Mouse (Mus musculus) forebrain, embryonic 10.5 days (tissue): Measurements from ENCODE around the gene Spin1. TPM values are rescaled to one million over a fixed set of nuclear protein-coding genes. Genes with fewer than 3 reads are reported as not detected.

ENCODE experiments used
- DNase-seq: peaks from one replicate; pipeline ENCODE4 v3.0.0-alpha.2; 2017; ENCODE audit warnings: low spot score; ENCODE audit errors: extremely low spot score
- H3K27ac ChIP-seq: fragments of 300-500 bp; sonication (generic); 2 replicates; pipeline ENCODE4 v1.5.1; 2016; ENCODE audit warnings: mild to moderate bottlenecking
- H3K27me3 ChIP-seq: fragments of 300-500 bp; sonication (generic); 2 replicates; pipeline ENCODE4 v1.6.1; 2016; ENCODE audit warnings: mild to moderate bottlenecking; ENCODE audit not compliant: poor library complexity, severe bottlenecking
- H3K36me3 ChIP-seq: fragments of 300-500 bp; sonication (generic); replicated peaks from 2 replicates; pipeline ENCODE4 v1.6.1; 2016; ENCODE audit warnings: mild to moderate bottlenecking, moderate library complexity
- H3K4me1 ChIP-seq: fragments of 300-500 bp; sonication (generic); 2 replicates; pipeline ENCODE4 v1.6.1; 2016
- H3K4me3 ChIP-seq: fragments of 300-500 bp; sonication (generic); 2 replicates; pipeline ENCODE4 v1.5.1; 2016; ENCODE audit warnings: mild to moderate bottlenecking, moderate library complexity
- H3K9me3 ChIP-seq: fragments of 300-500 bp; sonication (generic); 2 replicates; pipeline ENCODE4 v1.6.1; 2016; ENCODE audit warnings: mild to moderate bottlenecking, moderate library complexity
- WGBS: fragments of 180-500 bp; shearing (Covaris S2); methylation state at CpG from one replicate; pipeline ENCODE4 v1.1.7; 2016; 5-methylcytosine and 5-hydroxymethylcytosine counted together
- polyA plus RNA-seq: library from polyadenylated mRNA; unstranded; fragments of >200 nt; fragmentation: Nextera tagmentation; extraction: Ambion mirVana; gene quantifications from 2 replicates; pipeline ENCODE4 v1.2.1, GENCODE M21; 2016

Gene Spin1
- polyA plus RNA-seq, 1 experiment from 2014 or later = 81.7 TPM

DNA sequence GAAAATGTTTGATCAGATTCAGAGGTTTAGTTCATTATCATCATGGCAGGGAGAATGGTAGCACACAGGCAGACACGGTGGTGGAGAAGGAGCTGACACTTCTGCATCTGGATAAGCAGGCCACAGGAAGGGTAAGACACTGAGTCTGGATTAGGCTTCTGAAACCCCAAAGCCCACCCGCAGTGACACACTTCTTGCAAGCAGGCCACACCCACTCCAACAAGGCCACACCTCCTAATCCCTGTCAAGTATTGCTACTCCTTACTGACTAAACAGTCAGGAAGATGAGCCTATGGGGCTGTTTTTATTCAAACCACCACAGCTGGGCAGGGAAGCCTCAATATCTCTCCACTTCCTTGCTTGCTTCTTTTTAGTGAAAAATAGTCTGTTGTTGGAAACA is 19.9 kb upstream of the Spin1 start:
- no peak overlapping the region for H3K4me3 ChIP-seq
- no peaks in the 10 kb centered on the region for H3K27me3 ChIP-seq
- H3K9me3 ChIP-seq = no peaks in the 10 kb centered on the region
- H3K27ac ChIP-seq = no peak overlapping the region
- DNase-seq = no peak
- H3K36me3 ChIP-seq = no peaks in the 10 kb centered on the region
- no peaks in the 10 kb centered on the region for H3K4me1 ChIP-seq
- WGBS = 85% methylated on average over 2 of the region's 2 CpGs

DNA sequence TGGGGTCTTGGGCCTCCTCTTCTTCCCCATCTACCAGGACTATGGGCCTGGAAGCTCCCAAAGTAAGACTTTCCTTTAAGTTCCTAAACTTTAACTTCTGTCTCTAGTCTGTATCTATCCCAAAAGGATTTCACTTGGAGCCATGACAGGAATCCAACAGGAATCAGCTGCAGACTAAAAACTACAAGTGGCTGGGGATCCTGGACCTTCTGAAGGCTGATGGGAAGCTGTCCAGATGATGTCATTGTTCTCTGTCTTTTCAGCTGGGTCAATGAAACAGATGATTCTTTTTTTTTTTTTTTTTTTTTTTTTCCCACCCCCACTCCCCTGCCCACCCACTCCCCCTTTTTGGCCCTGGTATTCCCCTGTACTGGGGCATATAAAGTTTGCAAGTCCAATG is 16.4 kb upstream of the Spin1 start:
- Histone ChIP-seq H3K36me3 (no peaks in the 10 kb centered on the region), H3K4me3 (no peak overlapping the region), H3K27ac (no peak overlapping the region), H3K4me1 (no peaks in the 10 kb centered on the region), H3K9me3 (no peaks in the 10 kb centered on the region), H3K27me3 (no peaks in the 10 kb centered on the region)
- no peak for DNase-seq

- Histone ChIP-seq H3K36me3 (no peaks in the 10 kb centered on the region), H3K27me3 (no peaks in the 10 kb centered on the region), H3K27ac (no peak overlapping the region), H3K4me1 (no peaks in the 10 kb centered on the region), H3K4me3 (no peak overlapping the region), H3K9me3 (no peaks in the 10 kb centered on the region)
- WGBS = 91% methylated on average over 11 of the region's 11 CpGs
- no peak for DNase-seq
These were observed 14.7 kb upstream of the Spin1 start for GRCm38 (mm10) chr13:51085941-51086340.

- no peaks in the 10 kb centered on the region for H3K27me3 ChIP-seq
- no peaks in the 10 kb centered on the region for H3K4me1 ChIP-seq
- no peaks in the 10 kb centered on the region for H3K36me3 ChIP-seq
- H3K9me3 ChIP-seq = no peaks in the 10 kb centered on the region
- 85% methylated on average over 4 of the region's 4 CpGs for WGBS
- no peak overlapping the region for H3K4me3 ChIP-seq
- H3K27ac ChIP-seq = no peak overlapping the region
- DNase-seq = no peak
These were observed 13.4 kb upstream of the Spin1 start for GRCm38 (mm10) chr13:51087253-51087652.

DNA sequence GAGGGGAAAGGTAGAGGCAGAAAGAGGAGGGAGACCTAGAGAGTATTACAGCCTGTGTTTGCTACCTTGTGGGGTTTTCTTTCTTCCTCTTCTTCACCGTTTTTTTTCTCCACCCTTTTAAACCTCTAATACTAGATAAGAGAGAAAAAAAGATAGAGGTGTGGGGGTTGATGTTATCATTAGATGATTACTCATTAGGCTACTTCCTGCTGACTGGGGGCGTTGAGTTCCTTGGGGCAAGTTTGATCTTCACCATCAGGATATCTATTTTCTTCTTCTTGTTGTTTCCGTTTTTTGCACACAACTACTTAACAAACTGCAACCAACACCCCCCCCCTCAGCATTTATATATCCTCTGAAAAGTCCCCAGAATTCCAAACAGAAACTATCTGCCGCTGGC is 12.5 kb upstream of the Spin1 start:
- Histone ChIP-seq H3K27me3 (no peaks in the 10 kb centered on the region), H3K27ac (no peak overlapping the region), H3K9me3 (no peaks in the 10 kb centered on the region), H3K36me3 (no peaks in the 10 kb centered on the region), H3K4me3 (no peak overlapping the region), H3K4me1 (no peaks in the 10 kb centered on the region)
- 82% methylated on average over 4 of the region's 4 CpGs for WGBS
- DNase-seq = no peak

GRCm38 (mm10) chr13:51089058-51089457 is 11.6 kb upstream of the Spin1 start:
- no peak for DNase-seq
- no peak overlapping the region for H3K4me3 ChIP-seq
- H3K36me3 ChIP-seq = no peaks in the 10 kb centered on the region
- H3K9me3 ChIP-seq = no peaks in the 10 kb centered on the region
- H3K27me3 ChIP-seq = no peaks in the 10 kb centered on the region
- H3K27ac ChIP-seq = no peak overlapping the region
- H3K4me1 ChIP-seq = no peaks in the 10 kb centered on the region
- WGBS = 85% methylated on average over 4 of the region's 4 CpGs

DNA sequence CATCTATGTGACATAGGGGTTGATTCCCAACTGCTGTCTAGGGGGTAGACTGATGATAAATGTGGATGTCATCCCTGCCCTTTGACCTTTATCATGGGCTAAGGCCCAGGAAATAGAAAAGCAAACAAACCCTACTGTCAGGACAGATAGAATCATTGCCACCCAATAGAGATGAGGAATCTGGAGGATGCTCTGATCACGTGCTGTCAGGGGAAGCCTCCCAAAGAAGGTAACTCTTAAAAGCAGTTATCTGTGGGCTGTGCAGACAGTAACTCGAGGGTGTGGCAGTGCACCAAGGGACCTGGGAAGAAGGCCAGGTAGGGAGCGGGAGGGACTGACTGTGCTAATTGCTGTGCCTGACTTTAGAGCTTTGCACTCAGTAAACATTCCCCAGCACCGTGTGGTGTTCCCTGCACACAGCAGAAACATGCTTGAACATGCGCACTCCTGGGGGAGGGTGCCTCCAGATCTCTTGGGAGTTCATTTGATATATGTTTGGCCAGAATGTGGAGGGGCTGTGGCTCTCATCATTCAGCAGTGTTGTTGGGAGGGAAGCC is 10.5 kb upstream of the Spin1 start:
- H3K4me1 ChIP-seq = 0 out of 2 replicates have a peak, but pooled peaks cover 4% of the 10 kb centered on the region
- H3K4me3 ChIP-seq = no peak overlapping the region
- H3K9me3 ChIP-seq = no peaks in the 10 kb centered on the region
- 82% methylated on average over 5 of the region's 5 CpGs for WGBS
- H3K27ac ChIP-seq = no peak overlapping the region
- no peaks in the 10 kb centered on the region for H3K36me3 ChIP-seq
- no peaks in the 10 kb centered on the region for H3K27me3 ChIP-seq
- DNase-seq = no peak

DNA sequence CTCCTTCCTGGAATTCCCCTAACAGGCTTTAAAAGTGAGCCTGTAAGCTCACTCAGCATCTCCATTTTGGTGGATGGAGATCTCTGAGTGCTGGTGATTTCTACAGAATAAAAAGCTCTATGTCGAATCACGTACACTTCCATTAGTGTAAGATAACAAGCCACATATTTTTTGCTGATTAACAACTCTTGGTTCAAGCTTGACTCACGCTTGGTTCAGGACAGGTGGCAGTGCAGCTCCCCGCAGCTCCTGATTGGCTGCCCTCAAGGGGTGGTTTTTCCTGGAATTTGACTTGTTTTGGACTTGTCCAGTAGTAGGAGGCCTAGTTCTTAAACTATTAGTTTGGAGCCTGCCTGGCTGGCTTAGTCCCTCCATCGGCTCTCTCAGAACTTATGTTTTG is 7.2 kb upstream of the Spin1 start:
- Histone ChIP-seq H3K27me3 (no peaks in the 10 kb centered on the region), H3K9me3 (no peaks in the 10 kb centered on the region), H3K36me3 (no peaks in the 10 kb centered on the region), H3K4me3 (no peak overlapping the region), H3K27ac (no peak overlapping the region), H3K4me1 (0 out of 2 replicates have a peak, but pooled peaks cover 4% of the 10 kb centered on the region)
- DNase-seq = no peak
- 91% methylated on average over 5 of the region's 5 CpGs for WGBS

GRCm38 (mm10) chr13:51094323-51095195 is 6.1 kb upstream of the Spin1 start:
- Histone ChIP-seq H3K9me3 (no peaks in the 10 kb centered on the region), H3K27ac (no peak overlapping the region), H3K4me1 (peaks cover 10% of the 10 kb centered on the region), H3K27me3 (0 out of 2 replicates have a peak, but pooled peaks cover 5% of the 10 kb centered on the region), H3K4me3 (no peak overlapping the region), H3K36me3 (no peaks in the 10 kb centered on the region)
- 76% methylated on average over 16 of the region's 16 CpGs for WGBS
- DNase-seq = no peak

DNA sequence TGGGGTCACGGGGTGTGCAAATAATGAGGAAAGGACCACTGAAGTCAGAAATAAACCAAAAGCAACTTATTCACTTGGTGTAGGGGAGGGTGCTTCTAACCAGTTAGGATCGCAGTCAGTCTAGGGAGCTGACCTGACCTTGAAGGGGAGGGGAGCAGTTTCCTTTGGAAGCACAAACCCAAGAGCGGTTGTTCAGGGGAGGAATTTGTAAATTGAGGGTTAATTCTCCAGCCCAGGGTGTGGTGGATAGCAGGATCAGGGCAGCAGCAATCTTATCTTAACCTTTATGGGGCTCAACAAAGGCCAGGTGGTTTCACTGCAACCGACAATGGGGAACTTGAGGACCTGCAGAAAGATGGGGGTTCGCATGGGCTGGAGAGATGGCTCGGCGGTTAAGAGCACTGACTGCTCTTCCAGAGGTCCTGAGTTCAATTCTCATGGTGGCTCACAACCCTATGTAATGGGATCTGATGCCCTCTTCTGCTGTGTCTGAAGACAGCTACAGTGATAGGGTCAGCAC is 5.4 kb upstream of the Spin1 start:
- no peaks in the 10 kb centered on the region for H3K36me3 ChIP-seq
- 0 out of 2 replicates have a peak, but pooled peaks cover 5% of the 10 kb centered on the region for H3K27me3 ChIP-seq
- no peaks in the 10 kb centered on the region for H3K9me3 ChIP-seq
- H3K4me3 ChIP-seq = no peak overlapping the region
- peaks cover 17% of the 10 kb centered on the region for H3K4me1 ChIP-seq
- DNase-seq = no peak
- 86% methylated on average over 7 of the region's 7 CpGs for WGBS
- H3K27ac ChIP-seq = no peak overlapping the region

DNA sequence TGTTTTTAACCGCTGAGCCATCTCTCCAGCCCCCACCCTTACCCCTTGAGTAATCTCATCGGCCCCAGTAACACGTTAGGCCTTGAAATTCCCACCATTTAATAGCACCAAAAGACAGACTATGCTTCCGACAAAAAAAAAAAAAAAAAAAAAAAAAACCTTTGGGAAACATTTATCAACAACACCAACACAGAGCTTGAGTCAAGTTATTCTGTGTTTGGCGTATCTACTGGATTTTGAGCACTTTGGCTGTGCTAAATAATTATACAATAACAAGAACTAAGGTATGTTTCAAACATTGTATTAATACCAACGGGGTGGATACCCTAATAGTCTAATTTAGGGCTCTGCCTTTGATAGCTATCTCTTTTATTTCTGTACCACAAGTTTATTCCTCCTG is 4.0 kb upstream of the Spin1 start:
- Histone ChIP-seq H3K4me1 (peaks cover 17% of the 10 kb centered on the region), H3K9me3 (no peaks in the 10 kb centered on the region), H3K27ac (no peak overlapping the region), H3K4me3 (no peak overlapping the region), H3K36me3 (no peaks in the 10 kb centered on the region), H3K27me3 (0 out of 2 replicates have a peak, but pooled peaks cover 5% of the 10 kb centered on the region)
- DNase-seq = no peak
- 96% methylated on average over 6 of the region's 6 CpGs for WGBS

DNA sequence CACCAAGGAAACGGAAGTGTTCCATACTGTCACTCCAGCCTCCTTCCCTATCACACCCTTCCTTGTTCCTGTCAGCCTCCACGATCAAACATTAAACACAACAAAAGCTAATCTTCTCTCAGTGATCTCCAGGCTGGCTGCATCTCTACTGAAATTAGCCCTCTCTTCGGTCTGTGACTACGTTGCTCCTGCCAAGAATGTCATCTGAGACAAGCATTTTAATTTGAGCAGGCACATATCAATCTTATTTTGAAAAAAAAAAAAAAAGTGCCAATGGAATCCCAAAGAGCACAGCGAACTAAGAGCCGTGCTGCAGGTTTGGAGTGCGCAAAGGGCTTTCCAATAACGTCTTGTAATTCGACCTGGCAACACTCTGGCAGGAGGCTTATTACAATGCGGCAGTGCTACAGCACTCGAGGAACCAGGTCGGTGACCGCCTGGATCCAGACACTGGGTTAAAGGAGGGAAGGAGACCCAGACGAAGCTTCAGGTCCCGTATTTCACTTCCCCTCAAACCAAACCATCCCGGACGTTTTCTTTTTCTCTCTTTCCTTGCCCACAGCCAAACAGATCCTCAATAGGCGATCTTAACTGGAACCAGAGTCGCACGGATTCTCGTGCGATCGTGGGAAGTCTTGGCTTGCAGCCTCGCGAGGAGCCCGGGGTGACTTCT is 984 bp upstream of the Spin1 start:
- H3K36me3 ChIP-seq = peaks cover 27% of the 10 kb centered on the region
- peaks cover 20% of the 10 kb centered on the region for H3K4me1 ChIP-seq
- WGBS = 9% methylated on average over 26 of the region's 26 CpGs
- peak overlapping the region; percentile 91 for H3K4me3 ChIP-seq
- peak; percentile 58 for DNase-seq
- H3K9me3 ChIP-seq = peaks cover 26% of the 10 kb centered on the region
- peak overlapping the region; percentile 100 for H3K27ac ChIP-seq
- 0 out of 2 replicates have a peak, but pooled peaks cover 5% of the 10 kb centered on the region for H3K27me3 ChIP-seq
